Mouse (Mus musculus): Measurements from ENCODE around the gene Ints2. TPM values are rescaled to one million over a fixed set of nuclear protein-coding genes. Genes with fewer than 3 reads are reported as not detected.
A peak's percentile ranks its signal among the peaks of the same experiment; 100 is the strongest.
"Not testable (repeated sequence)": the region's sequence is repeated elsewhere in the genome, so short reads cannot be mapped to it uniquely, and the experiment has no call there.

Gene Ints2
- polyA plus RNA-seq, 1 experiment from 2014 or later: 48.4 TPM

GRCm38 (mm10) chr11:86200460-86201021 lies 56.8 kb downstream of the Ints2 start:
- Histone ChIP-seq H3K4me1 (ENCODE audit: control insufficient read depth, insufficient read depth, low read length) (peaks cover 10% of the 10 kb centered on the region), H3K36me3 (ENCODE audit: control insufficient read depth, insufficient read depth, low read length) (peaks cover 23% of the 10 kb centered on the region), H3K4me3 (ENCODE audit: low read depth, low read length) (peak overlapping the region; percentile 74), H3K9me3 (ENCODE audit: control insufficient read depth, low read length) (peaks cover 20% of the 10 kb centered on the region), H3K9ac (ENCODE audit: low read length) (peak overlapping the region; percentile 68), H3K4me2 (peak overlapping the region; percentile 71), H3K27ac (ENCODE audit: low read depth, low read length) (no peak overlapping the region), H3K27me3 (ENCODE audit: control insufficient read depth, insufficient read depth, low read length) (no peaks in the 10 kb centered on the region)
- 2% methylated on average over 18 of the region's 21 CpGs for WGBS
- DNase-seq (ENCODE audit: low spot score, missing footprints) (peak; percentile 99), ATAC-seq (ENCODE audit: low FRiP score) (peak; percentile 76)

GRCm38 (mm10) chr11:86199733-86200132 lies 57.6 kb downstream of the Ints2 start:
- Histone ChIP-seq H3K27me3 (ENCODE audit: control insufficient read depth, insufficient read depth, low read length) (no peaks in the 10 kb centered on the region), H3K4me1 (ENCODE audit: control insufficient read depth, insufficient read depth, low read length) (peaks cover 10% of the 10 kb centered on the region), H3K9me3 (ENCODE audit: control insufficient read depth, low read length) (peaks cover 11% of the 10 kb centered on the region), H3K27ac (ENCODE audit: low read depth, low read length) (no peak overlapping the region), H3K9ac (ENCODE audit: low read length) (no peak overlapping the region), H3K36me3 (ENCODE audit: control insufficient read depth, insufficient read depth, low read length) (peaks cover 15% of the 10 kb centered on the region), H3K4me2 (peak overlapping the region; percentile 71), H3K4me3 (ENCODE audit: low read depth, low read length) (peak overlapping the region; percentile 74; the same call in 1 of the 2 replicates)
- DNase-seq (ENCODE audit: low spot score, missing footprints): no peak
- ATAC-seq (ENCODE audit: low FRiP score): no peak
- WGBS: 59% methylated on average over 4 of the region's 4 CpGs

- 96% methylated on average over 7 of the region's 7 CpGs for whole genome bisulfite sequencing
- H3K27ac ChIP-seq (ENCODE audit: low read depth, low read length); H3K9me3 ChIP-seq (ENCODE audit: control insufficient read depth, low read length); H3K36me3 ChIP-seq (ENCODE audit: control insufficient read depth, insufficient read depth, low read length); H3K4me2 ChIP-seq; H3K4me1 ChIP-seq (ENCODE audit: control insufficient read depth, insufficient read depth, low read length); H3K4me3 ChIP-seq (ENCODE audit: low read depth, low read length); H3K27me3 ChIP-seq (ENCODE audit: control insufficient read depth, insufficient read depth, low read length); ATAC-seq (ENCODE audit: low FRiP score); H3K9ac ChIP-seq (ENCODE audit: low read length); DNase-seq (ENCODE audit: low spot score, missing footprints): not testable (repeated sequence)
Observed at GRCm38 (mm10) chr11:86185224-86185623, 72.2 kb downstream of the Ints2 start.

GRCm38 (mm10) chr11:86175833-86176232 lies 81.5 kb downstream of the Ints2 start:
- Histone ChIP-seq H3K27me3 (ENCODE audit: control insufficient read depth, insufficient read depth, low read length) (no peaks in the 10 kb centered on the region), H3K27ac (ENCODE audit: low read depth, low read length) (no peak overlapping the region), H3K9me3 (ENCODE audit: control insufficient read depth, low read length) (no peaks in the 10 kb centered on the region), H3K36me3 (ENCODE audit: control insufficient read depth, insufficient read depth, low read length) (no peaks in the 10 kb centered on the region), H3K4me1 (ENCODE audit: control insufficient read depth, insufficient read depth, low read length) (no peaks in the 10 kb centered on the region), H3K4me3 (ENCODE audit: low read depth, low read length) (no peak overlapping the region), H3K9ac (ENCODE audit: low read length) (no peak overlapping the region), H3K4me2 (no peak overlapping the region)
- ATAC-seq (ENCODE audit: low FRiP score) (no peak), DNase-seq (ENCODE audit: low spot score, missing footprints) (no peak)
- whole genome bisulfite sequencing: 85% methylated on average over 3 of the region's 3 CpGs

- WGBS: 64% methylated on average over 2 of the region's 2 CpGs
- H3K4me3 ChIP-seq (ENCODE audit: low read depth, low read length): no peak overlapping the region
Observed at GRCm38 (mm10) chr11:86174173-86174572, 83.2 kb downstream of the Ints2 start.

GRCm38 (mm10) chr11:86170743-86171142 lies 86.6 kb downstream of the Ints2 start:
- H3K4me2 ChIP-seq: no peak overlapping the region
- ATAC-seq (ENCODE audit: low FRiP score): no peak
- WGBS: 82% methylated on average over 2 of the region's 2 CpGs

More at GRCm38 (mm10) chr11:86174173-86174572, 83.2 kb downstream of the Ints2 start:
- Histone ChIP-seq H3K9ac (ENCODE audit: low read length) (no peak overlapping the region), H3K36me3 (ENCODE audit: control insufficient read depth, insufficient read depth, low read length) (no peaks in the 10 kb centered on the region), H3K9me3 (ENCODE audit: control insufficient read depth, low read length) (no peaks in the 10 kb centered on the region), H3K4me1 (ENCODE audit: control insufficient read depth, insufficient read depth, low read length) (no peaks in the 10 kb centered on the region), H3K27me3 (ENCODE audit: control insufficient read depth, insufficient read depth, low read length) (no peaks in the 10 kb centered on the region), H3K4me2 (no peak overlapping the region), H3K27ac (ENCODE audit: low read depth, low read length) (no peak overlapping the region)
- peak; percentile 86 for DNase-seq (ENCODE audit: low spot score, missing footprints)
- no peak for ATAC-seq (ENCODE audit: low FRiP score)

More at GRCm38 (mm10) chr11:86170743-86171142, 86.6 kb downstream of the Ints2 start:
- no peak for DNase-seq (ENCODE audit: low spot score, missing footprints)
- H3K4me3 ChIP-seq (ENCODE audit: low read depth, low read length): no peak overlapping the region
- H3K36me3 ChIP-seq (ENCODE audit: control insufficient read depth, insufficient read depth, low read length): no peaks in the 10 kb centered on the region
- H3K27me3 ChIP-seq (ENCODE audit: control insufficient read depth, insufficient read depth, low read length): no peaks in the 10 kb centered on the region
- H3K27ac ChIP-seq (ENCODE audit: low read depth, low read length): no peak overlapping the region
- no peaks in the 10 kb centered on the region for H3K4me1 ChIP-seq (ENCODE audit: control insufficient read depth, insufficient read depth, low read length)
- H3K9me3 ChIP-seq (ENCODE audit: control insufficient read depth, low read length): no peaks in the 10 kb centered on the region
- H3K9ac ChIP-seq (ENCODE audit: low read length): no peak overlapping the region

Other genes starting within 250 kb of the Ints2 start
- gene Brip1, start 56.4 kb downstream of the Ints2 start, polyA plus RNA-seq (2014; fragmentation: Nextera tagmentation; extraction: Ambion mirVana): 10.2 and 11.6 TPM in 2 replicates
- 13.2 and 14.7 TPM in 2 replicates for gene Med13, start 100.0 kb upstream of the Ints2 start, polyA plus RNA-seq (2014; fragmentation: Nextera tagmentation; extraction: Ambion mirVana)
- 23.7 and 25.1 TPM in 2 replicates for gene Rnft1, start 227.1 kb upstream of the Ints2 start, polyA plus RNA-seq (2014; fragmentation: Nextera tagmentation; extraction: Ambion mirVana)